Mouse (Mus musculus) thymus, adult 2 months (tissue): ENCODE results near the gene Lcmt1.

Experiments
- CTCF ChIP-seq: fragments of 200-500 bp; IDR thresholded peaks from 2 replicates; pipeline ENCODE4 v1.5.1; 2012; ENCODE audit warnings: mild to moderate bottlenecking, control low read depth, low read length, moderate library complexity, borderline replicate concordance; ENCODE audit not compliant: control insufficient read depth, poor library complexity, insufficient read depth; ENCODE audit errors: extremely low read depth
- POLR2A ChIP-seq: fragments of 200-500 bp; IDR thresholded peaks from 2 replicates; pipeline ENCODE4 v1.6.1; 2012; ENCODE audit warnings: mild to moderate bottlenecking, low read length, control low read depth, moderate library complexity; ENCODE audit not compliant: control insufficient read depth, poor library complexity, insufficient read depth; ENCODE audit errors: extremely low read depth

DNA sequence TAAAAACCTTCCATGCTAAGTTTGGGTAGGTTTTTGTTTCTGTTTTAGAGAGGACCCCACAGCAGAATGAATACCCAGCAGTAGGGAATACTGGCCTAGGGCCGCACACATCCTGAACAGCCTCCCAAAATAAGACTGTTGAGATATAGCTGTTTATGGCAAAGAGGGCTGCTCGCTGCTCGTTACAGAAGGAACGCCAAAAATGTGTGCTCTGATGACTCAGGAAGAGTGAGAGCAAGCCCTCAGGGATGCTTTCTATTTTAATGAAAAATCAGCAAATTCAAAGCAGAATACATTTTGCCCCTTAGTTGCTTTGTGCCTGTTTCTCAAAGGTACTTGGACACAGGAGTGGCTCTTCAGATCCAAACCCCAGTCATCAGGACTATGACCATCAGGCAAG, 41.7 kb upstream of the Lcmt1 start:
- no peak for TF ChIP-seq POLR2A
- TF ChIP-seq CTCF: no peak
